In the genomic region with DNA sequence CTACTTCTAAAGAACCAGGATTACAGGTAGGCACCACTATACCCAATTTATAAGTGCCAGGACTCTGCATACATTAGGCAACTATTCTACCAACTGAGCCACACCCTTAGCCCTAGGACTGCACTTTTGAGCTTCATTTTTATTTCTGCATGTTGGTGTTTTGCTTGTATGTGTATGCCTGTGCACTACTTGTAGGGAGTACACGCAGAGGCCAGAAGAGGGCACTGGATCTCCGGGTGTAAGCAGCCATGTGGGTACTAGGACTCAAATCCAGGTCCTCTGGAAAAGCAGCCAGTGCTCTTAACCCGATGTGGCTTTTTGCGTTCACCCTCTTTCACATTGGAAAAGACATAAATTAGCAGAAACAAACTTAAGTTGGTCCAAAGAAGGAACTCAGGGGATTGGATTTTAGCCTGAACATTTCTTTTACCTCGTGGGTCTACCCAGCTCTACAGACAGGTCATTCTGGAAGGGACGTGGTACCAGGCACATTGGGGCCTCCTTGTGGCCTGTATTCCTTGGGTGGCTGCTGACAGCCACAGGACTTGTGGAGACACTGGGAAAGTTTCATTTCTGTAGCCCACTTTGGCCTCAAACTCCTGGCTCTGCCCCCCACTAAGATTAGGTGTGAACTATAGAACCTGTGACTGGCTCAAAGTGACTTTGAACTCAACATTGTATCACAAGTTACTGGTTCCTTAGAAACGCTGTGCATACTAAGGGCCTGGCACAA, we compare ENCODE assay signal across 16 mouse cellular contexts. TPM values are rescaled to one million over a fixed set of nuclear protein-coding genes. Genes with fewer than 3 reads are reported as not detected.
A peak's percentile ranks its signal among the peaks of the same experiment; 100 is the strongest.
DNase-seq lines count a peak whose midpoint lies in the region; ATAC-seq and TF ChIP-seq lines count a peak whose summit lies in the region.
"Had no signal": no experiment of that assay in that cellular context is flagged by ENCODE, and none has a peak within 500 bp of the region (broad histone marks: within the 10 kb centered on the region; RNA-seq: fewer than 3 reads in every experiment).

No protein-coding gene starts in this region.

- H3K27ac ChIP-seq in layer of hippocampus, adult 2 months: peak overlapping the region; percentile 85
- no peak overlapping the region for H3K27ac ChIP-seq in ES-Bruce4 (ENCODE audit: insufficient read depth, low read length)
- H3K27ac ChIP-seq: forebrain, embryonic 10.5 days; limb, embryonic 10.5 days; neural tube, embryonic 15.5 days had no signal

- H3K4me1 ChIP-seq in ES-Bruce4 (ENCODE audit: control insufficient read depth, insufficient read depth, low read length): peaks cover 2% of the 10 kb centered on the region
- H3K4me1 ChIP-seq: neural tube, embryonic 15.5 days had no signal

- H3K9ac ChIP-seq in ES-Bruce4 (ENCODE audit: low read depth, poor library complexity, severe bottlenecking): no peak overlapping the region
- H3K9ac ChIP-seq: neural tube, embryonic 15.5 days had no signal

- H3K9me3 ChIP-seq in ES-Bruce4 (replicated peaks; ENCODE audit: control insufficient read depth, insufficient read depth, low read length, poor library complexity, severe bottlenecking): no peaks in the 10 kb centered on the region
- H3K9me3 ChIP-seq: forebrain, embryonic 10.5 days; limb, embryonic 10.5 days; neural tube, embryonic 15.5 days had no signal

- no peaks in the 10 kb centered on the region for H3K36me3 ChIP-seq in ES-Bruce4 (ENCODE audit: control insufficient read depth, insufficient read depth, low read length, poor library complexity, severe bottlenecking)
- H3K36me3 ChIP-seq: limb, embryonic 10.5 days had no signal

- peak; percentile 68 for TF ChIP-seq CTCF in layer of hippocampus, adult 2 months (conservative IDR thresholded peaks at IDR 0.05)
- peak; percentile 58 for TF ChIP-seq CTCF in ES-Bruce4 (IDR thresholded peaks at IDR 0.05; ENCODE audit: low read depth, low read length)

- H3K4me3 ChIP-seq in layer of hippocampus, adult 2 months: no peak overlapping the region
- no peak overlapping the region for H3K4me3 ChIP-seq in ES-Bruce4 (ENCODE audit: low read depth, low read length)
- H3K4me3 ChIP-seq: forebrain, embryonic 10.5 days; limb, embryonic 10.5 days; neural tube, embryonic 15.5 days had no signal

- no peak for TF ChIP-seq EP300 in ES-Bruce4 (IDR thresholded peaks at IDR 0.05; ENCODE audit: insufficient read depth, low read depth, low read length)

- TF ChIP-seq POLR2A in ES-Bruce4 (IDR thresholded peaks at IDR 0.05; ENCODE audit: insufficient read depth, low read length): no peak

- no peak for ATAC-seq in monocyte, adult 5-6 weeks (replicated peaks; ENCODE audit: insufficient number of reproducible peaks, low FRiP score, low TSS enrichment, poor library complexity, severe bottlenecking)

- H3K27me3 ChIP-seq in ES-Bruce4 (ENCODE audit: control insufficient read depth, insufficient read depth, low read length, poor library complexity, severe bottlenecking): no peaks in the 10 kb centered on the region
- H3K27me3 ChIP-seq: neural tube, embryonic 15.5 days had no signal

- DNase-seq in layer of hippocampus, adult 2 months (ENCODE audit: low spot score in 2 of 2): no peak
- no peak for DNase-seq in layer of hippocampus, postnatal 10 days (ENCODE audit: low spot score in 2 of 2)
- peak; percentile 29 for DNase-seq in A20 (ENCODE audit: low read depth, low spot score)
- DNase-seq in cerebellum, postnatal 14 days: peak; percentile 69 to 74
- no peak for DNase-seq in frontal cortex, postnatal 36 days (ENCODE audit: low spot score in 2 of 2)
- DNase-seq: kidney, postnatal 4 days; right cerebral cortex, postnatal 4 days; thymus, adult 2 months had no signal

RNA-seq across cellular contexts. Expression of gene Apeh, which starts 45.7 kb away (rescaled TPM):
- total RNA-seq in layer of hippocampus, adult 2 months (2021): 10 to 100 TPM; 35.3 to 37.0 TPM
- total RNA-seq in layer of hippocampus, postnatal 10 days (2021): 10 to 100 TPM; 41.0 to 46.7 TPM
- 37.6 and 48.1 TPM in 2 replicates for polyA plus RNA-seq in ES-Bruce4 (2011; ENCODE audit: insufficient read depth, insufficient read length, low read depth, missing spikeins)
- total RNA-seq in monocyte, adult 5-6 weeks (2017): 63.3 to 124 TPM (median 97.2 TPM) in 3 replicates

RNA-seq across cellular contexts. Expression of gene Bsn, which starts 50.1 kb away (rescaled TPM):
- 100 to 1,000 TPM; 236 to 246 TPM for total RNA-seq in layer of hippocampus, adult 2 months (2021)
- 100 to 1,000 TPM; 129 to 137 TPM for total RNA-seq in layer of hippocampus, postnatal 10 days (2021)
- 0.43 and 0.62 TPM in 2 replicates for polyA plus RNA-seq in ES-Bruce4 (2011; ENCODE audit: insufficient read depth, insufficient read length, low read depth, missing spikeins)
- under 0.01 to 1.2 TPM in 2 of 3 replicates, not detected in the other for total RNA-seq in monocyte, adult 5-6 weeks (2017)

RNA-seq across cellular contexts. Expression of gene Rnf123, which starts 57.0 kb away (rescaled TPM):
- total RNA-seq in layer of hippocampus, adult 2 months (2021): 100 to 1,000 TPM in 1 of 2 experiments, 10 to 100 TPM in 1; 95.7 to 111 TPM
- 10 to 100 TPM; 82.4 to 90.0 TPM for total RNA-seq in layer of hippocampus, postnatal 10 days (2021)
- 19.7 and 20.9 TPM in 2 replicates for polyA plus RNA-seq in ES-Bruce4 (2011; ENCODE audit: insufficient read depth, insufficient read length, low read depth, missing spikeins)
- 21.5 to 53.5 TPM (median 30.5 TPM) in 3 replicates for total RNA-seq in monocyte, adult 5-6 weeks (2017)

RNA-seq across cellular contexts. Expression of gene Mst1, which starts 59.9 kb away (rescaled TPM):
- not detected for total RNA-seq in layer of hippocampus, adult 2 months (2021)
- total RNA-seq in layer of hippocampus, postnatal 10 days (2021): not detected
- 1.2 and 3.0 TPM in 2 replicates for polyA plus RNA-seq in ES-Bruce4 (2011; ENCODE audit: insufficient read depth, insufficient read length, low read depth, missing spikeins)
- not detected in 3 replicates for total RNA-seq in monocyte, adult 5-6 weeks (2017)
- total RNA-seq: common myeloid progenitor, adult 5-6 weeks; hematopoietic stem cell, adult 5-6 weeks; megakaryocyte-erythroid progenitor cell, adult 5-6 weeks had no signal
- polyA plus RNA-seq: neural tube, embryonic 15.5 days had no signal

Comparison
In these comparisons a context has a peak if more than half of its experiments do, and no peak if none do; other contexts are left out.
1. DNase-seq: peak in A20 (single experiment) and cerebellum, postnatal 14 days (2 of 2); none in layer of hippocampus, adult 2 months (0 of 2), layer of hippocampus, postnatal 10 days (0 of 2) and frontal cortex, postnatal 36 days (0 of 2).
2. RNA of gene Bsn, which starts 50.1 kb away (total RNA-seq): 236 to 246 TPM in layer of hippocampus, adult 2 months and 129 to 137 TPM in layer of hippocampus, postnatal 10 days; under 0.01 to 1.2 TPM in monocyte, adult 5-6 weeks; every median in the first group is over 10 times any median in the second.